Mouse (Mus musculus) cerebellum, adult 11-12 months (tissue): ENCODE measurements around the gene Defa26.
"Not testable (repeated sequence)": the region's sequence is repeated elsewhere in the genome, so short reads cannot be mapped to it uniquely, and the experiment has no call there.

ENCODE experiments used
- DNase-seq: peaks from one replicate; pipeline ENCODE4 v3.0.0; 2022

The Defa26 gene

DNA sequence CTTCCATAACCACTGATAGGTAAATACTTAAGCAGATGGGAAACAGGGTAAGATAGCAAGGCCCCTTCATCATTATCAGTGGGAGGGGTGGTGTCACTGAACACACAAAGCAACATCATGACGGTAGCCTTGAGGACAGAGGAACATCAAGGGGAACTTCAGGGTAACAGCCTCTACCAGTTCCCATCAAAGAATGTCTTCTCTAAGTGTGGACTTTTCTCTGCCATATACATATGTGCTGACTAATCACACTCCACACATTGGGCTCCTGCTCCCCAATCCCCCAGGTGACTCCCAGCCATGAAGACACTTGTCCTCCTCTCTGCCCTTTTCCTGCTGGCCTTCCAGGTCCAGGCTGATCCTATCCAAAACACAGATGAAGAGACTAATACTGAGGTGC is at the start of gene Defa26:
Gene Defa26 (plus strand): TSS at position 301 of the 400 bp plus-strand sequence.
- not testable (repeated sequence) for DNase-seq

DNA sequence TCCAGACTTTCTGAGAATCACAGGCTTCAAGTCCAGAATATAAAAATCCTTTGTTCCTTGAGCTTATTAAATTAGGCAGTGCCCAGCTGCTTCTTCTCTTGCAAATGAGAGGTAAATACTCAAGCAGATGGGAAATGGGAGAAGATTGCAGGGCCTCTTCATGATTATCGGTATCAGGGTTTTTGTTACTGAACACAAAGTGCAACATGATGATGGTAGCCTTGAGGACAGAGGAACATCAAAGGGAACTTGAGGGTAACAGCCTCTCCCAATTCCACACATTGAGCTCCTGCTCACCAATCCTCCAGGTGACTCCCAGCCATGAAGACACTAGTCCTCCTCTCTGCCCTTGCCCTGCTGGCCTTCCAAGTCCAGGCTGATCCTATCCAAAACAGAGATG is 35.3 kb upstream of the Defa26 start, which contains the start of gene Defa28:
Gene Defa28 (plus strand): TSS at position 301 of the 400 bp plus-strand sequence.
- DNase-seq, result not testable (repeated sequence)

DNA sequence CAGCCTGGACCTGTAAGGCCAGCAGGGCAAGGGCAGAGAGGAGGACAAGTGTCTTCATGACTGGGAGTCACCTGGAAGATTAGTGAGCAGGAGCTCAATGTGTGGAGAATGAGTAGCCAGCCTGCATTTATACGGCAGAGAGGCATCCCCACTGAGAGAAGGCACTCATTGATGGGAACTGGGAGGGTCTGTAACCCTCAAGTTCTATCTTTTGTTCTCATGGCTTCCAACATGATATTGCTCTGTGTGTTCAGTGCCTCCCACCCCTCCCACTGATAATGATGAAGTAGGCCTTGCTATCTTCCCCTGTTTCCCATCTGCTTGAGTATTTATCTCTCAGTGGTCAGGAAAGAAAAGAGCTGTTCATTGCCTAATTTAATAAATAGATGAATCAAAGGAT is 23.6 kb upstream of the Defa26 start, which contains the start of gene Gm7861:
Gene Gm7861 (minus strand): TSS at position 101 of the 400 bp plus-strand sequence.
- not testable (repeated sequence) for DNase-seq

DNA sequence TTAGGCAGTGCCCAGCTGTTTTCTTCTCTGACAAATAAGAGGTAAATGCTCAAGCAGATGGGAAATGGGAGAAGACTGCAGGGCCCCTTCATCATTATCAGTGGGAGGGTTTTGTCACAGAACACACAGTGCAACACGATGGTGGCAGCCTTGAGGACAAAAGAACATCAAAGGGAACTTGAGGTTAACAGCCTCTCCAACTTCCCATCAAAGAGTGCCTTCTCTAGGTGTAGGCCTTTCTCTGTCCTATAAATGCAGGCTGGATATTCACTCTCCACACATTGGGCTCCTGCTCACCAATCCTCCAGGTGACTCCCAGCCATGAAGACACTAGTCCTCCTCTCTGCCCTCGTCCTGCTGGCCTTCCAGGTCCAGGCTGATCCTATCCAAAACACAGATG is 37.5 kb downstream of the Defa26 start, which contains the start of gene Defa17:
Gene Defa17 (plus strand): TSS at position 301 of the 400 bp plus-strand sequence.
- not testable (repeated sequence) for DNase-seq

DNA sequence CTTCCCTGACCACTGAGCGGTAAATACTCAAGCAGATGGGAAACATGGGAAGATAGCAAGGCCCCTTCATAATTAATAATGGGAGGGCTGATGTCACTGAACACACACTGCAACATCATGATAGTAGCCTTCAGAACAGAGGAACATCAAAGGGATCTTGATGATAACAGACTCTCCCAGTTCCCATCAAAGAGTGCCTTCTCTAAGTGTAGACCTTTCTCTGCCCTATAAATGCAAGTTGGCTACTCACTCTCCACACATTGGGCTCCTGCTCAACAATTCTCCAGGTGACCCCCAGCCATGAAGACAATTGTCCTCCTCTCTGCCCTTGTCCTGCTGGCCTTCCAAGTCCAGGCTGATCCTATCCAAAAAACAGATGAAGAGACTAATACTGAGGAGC is 47.5 kb downstream of the Defa26 start, which contains the start of gene Defa34:
Gene Defa34 (plus strand): TSS at position 301 of the 400 bp plus-strand sequence.
- DNase-seq, result not testable (repeated sequence)
